Mouse (Mus musculus): Measurements from ENCODE around the gene Sult1c2. TPM values are rescaled to one million over a fixed set of nuclear protein-coding genes. Genes with fewer than 3 reads are reported as not detected.

Gene Sult1c2
- polyA plus RNA-seq (2012) = not detected in 2 replicates

GRCm38 (mm10) chr17:53846206-53846605 lies at the start of gene Sult1c2:
TSS of gene Sult1c2 (minus strand) at chr17:53846339.

Other genes starting within 250 kb of the Sult1c2 start
- gene Sgo1, start 157.0 kb downstream of the Sult1c2 start, polyA plus RNA-seq (2012) = 11.6 and 16.6 TPM in 2 replicates
- not detected in 2 replicates for gene Sult1c1, start 144.3 kb upstream of the Sult1c2 start, polyA plus RNA-seq (2012)